ENCODE assay signal across 8 mouse cellular contexts in genomic region chr4:47419268-47419973, GRCm38 (mm10). TPM values are rescaled to one million over a fixed set of nuclear protein-coding genes. Genes with fewer than 3 reads are reported as not detected.
DNase-seq lines count a peak whose midpoint lies in the region; ATAC-seq and TF ChIP-seq lines count a peak whose summit lies in the region.

No protein-coding gene starts in this region.

- H3K27me3 ChIP-seq in intestine, postnatal 0 days (replicated peaks; ENCODE audit: control insufficient read depth, insufficient read depth, low read length), result no peaks in the 10 kb centered on the region
- H3K27me3 ChIP-seq in intestine, embryonic 15.5 days (replicated peaks), result no peaks in the 10 kb centered on the region
- no peaks in the 10 kb centered on the region for H3K27me3 ChIP-seq in forebrain, postnatal 0 days (ENCODE audit: insufficient read depth, low read length)
- no peaks in the 10 kb centered on the region for H3K27me3 ChIP-seq in midbrain, embryonic 16.5 days (ENCODE audit: control insufficient read depth, insufficient read depth, low read depth, low read length)

- no peak overlapping the region for H3K9ac ChIP-seq in intestine, postnatal 0 days (ENCODE audit: low read depth, low read length)
- no peak overlapping the region for H3K9ac ChIP-seq in intestine, embryonic 15.5 days
- no peak overlapping the region for H3K9ac ChIP-seq in forebrain, postnatal 0 days
- H3K9ac ChIP-seq in midbrain, embryonic 16.5 days (ENCODE audit: low read depth, low read length), result no peak overlapping the region

- DNase-seq in 416B (ENCODE audit: low read depth), result peak; percentile 50
- peak; percentile 31 for DNase-seq in Muller cell, postnatal 12 days (ENCODE audit: inconsistent ontology term)
- peak; percentile 84 for DNase-seq in forebrain, postnatal 0 days
- no peak for DNase-seq in urinary bladder, postnatal 14 days (ENCODE audit: low spot score)

- no peak overlapping the region for H3K27ac ChIP-seq in intestine, postnatal 0 days (ENCODE audit: low read depth, low read length)
- H3K27ac ChIP-seq in intestine, embryonic 15.5 days, result no peak overlapping the region
- H3K27ac ChIP-seq in forebrain, postnatal 0 days (ENCODE audit: low read depth, low read length), result no peak overlapping the region
- H3K27ac ChIP-seq in midbrain, embryonic 16.5 days (ENCODE audit: low read length), result no peak overlapping the region

- WGBS in intestine, postnatal 0 days, result 29% methylated on average over 9 of the region's 9 CpGs
- 23% methylated on average over 9 of the region's 9 CpGs for WGBS in intestine, embryonic 15.5 days
- WGBS in forebrain, postnatal 0 days, result 21% methylated on average over 9 of the region's 9 CpGs
- WGBS in midbrain, embryonic 16.5 days, result 26% methylated on average over 9 of the region's 9 CpGs

- no peaks in the 10 kb centered on the region for H3K9me3 ChIP-seq in intestine, postnatal 0 days (ENCODE audit: control insufficient read depth)
- no peaks in the 10 kb centered on the region for H3K9me3 ChIP-seq in intestine, embryonic 15.5 days
- H3K9me3 ChIP-seq in forebrain, postnatal 0 days (ENCODE audit: low read length), result no peaks in the 10 kb centered on the region
- H3K9me3 ChIP-seq in midbrain, embryonic 16.5 days (replicated peaks; ENCODE audit: control insufficient read depth, low read length, poor library complexity, severe bottlenecking), result no peaks in the 10 kb centered on the region

- no peak for ATAC-seq in intestine, postnatal 0 days
- ATAC-seq in intestine, embryonic 15.5 days, result no peak
- 0 out of 2 replicates have a peak, but pooled peaks have one; percentile 24 for ATAC-seq in forebrain, postnatal 0 days
- peak; percentile 41 for ATAC-seq in midbrain, embryonic 16.5 days
- no peak for ATAC-seq in erythroblast, adult 5-6 weeks (replicated peaks; ENCODE audit: low FRiP score, poor library complexity, severe bottlenecking)

- H3K4me3 ChIP-seq in intestine, postnatal 0 days (ENCODE audit: low read depth, low read length), result no peak overlapping the region
- no peak overlapping the region for H3K4me3 ChIP-seq in intestine, embryonic 15.5 days (replicated peaks)
- no peak overlapping the region for H3K4me3 ChIP-seq in forebrain, postnatal 0 days (ENCODE audit: low read depth, low read length)
- H3K4me3 ChIP-seq in midbrain, embryonic 16.5 days (ENCODE audit: low read depth, low read length), result no peak overlapping the region

- no peaks in the 10 kb centered on the region for H3K36me3 ChIP-seq in intestine, postnatal 0 days (ENCODE audit: control insufficient read depth, insufficient read depth)
- H3K36me3 ChIP-seq in intestine, embryonic 15.5 days, result no peaks in the 10 kb centered on the region
- H3K36me3 ChIP-seq in forebrain, postnatal 0 days (ENCODE audit: insufficient read depth), result no peaks in the 10 kb centered on the region
- no peaks in the 10 kb centered on the region for H3K36me3 ChIP-seq in midbrain, embryonic 16.5 days (ENCODE audit: control insufficient read depth, insufficient read depth, low read length)

- peak; percentile 79 for TF ChIP-seq CTCF in intestine, postnatal 0 days (IDR thresholded peaks at IDR 0.05; ENCODE audit: low read depth)
- peak; percentile 84 for TF ChIP-seq CTCF in forebrain, postnatal 0 days (IDR thresholded peaks at IDR 0.05; ENCODE audit: low read depth)

- H3K4me1 ChIP-seq in intestine, postnatal 0 days (replicated peaks; ENCODE audit: control insufficient read depth, insufficient read depth, low read length), result no peaks in the 10 kb centered on the region
- H3K4me1 ChIP-seq in intestine, embryonic 15.5 days (replicated peaks), result no peaks in the 10 kb centered on the region
- no peaks in the 10 kb centered on the region for H3K4me1 ChIP-seq in forebrain, postnatal 0 days (ENCODE audit: insufficient read depth)
- H3K4me1 ChIP-seq in midbrain, embryonic 16.5 days (ENCODE audit: control insufficient read depth, insufficient read depth, low read length), result 0 out of 2 replicates have a peak, but pooled peaks cover 2% of the 10 kb centered on the region

- H3K4me2 ChIP-seq in intestine, postnatal 0 days (replicated peaks; ENCODE audit: low read depth), result no peak overlapping the region
- no peak overlapping the region for H3K4me2 ChIP-seq in intestine, embryonic 15.5 days (replicated peaks)
- no peak overlapping the region for H3K4me2 ChIP-seq in forebrain, postnatal 0 days (ENCODE audit: low read depth)
- no peak overlapping the region; the same call in 1 of the 2 replicates for H3K4me2 ChIP-seq in midbrain, embryonic 16.5 days (ENCODE audit: low read length)

RNA-seq across cellular contexts. Expression of gene Alg2, which starts 54.7 kb away (rescaled TPM):
- polyA plus RNA-seq in intestine, postnatal 0 days (2015; fragmentation: Nextera tagmentation; extraction: Ambion mirVana), result 28.1 and 29.2 TPM in 2 replicates
- 54.3 and 56.0 TPM in 2 replicates for polyA plus RNA-seq in intestine, embryonic 15.5 days (2015; fragmentation: Nextera tagmentation; extraction: Ambion mirVana)
- 124 and 194 TPM in 2 replicates for total RNA-seq in forebrain, postnatal 0 days (2014; rRNA removed)
- polyA plus RNA-seq in forebrain, postnatal 0 days (2015; fragmentation: Nextera tagmentation; extraction: Ambion mirVana), result 201 and 259 TPM in 2 replicates
- 341 and 347 TPM in 2 replicates for polyA plus RNA-seq in midbrain, embryonic 16.5 days (2015; fragmentation: Nextera tagmentation; extraction: Ambion mirVana)
- 3.8 and 11.1 TPM in 2 replicates for total RNA-seq in erythroblast, adult 5-6 weeks (2015; ENCODE audit: low replicate concordance)
- total RNA-seq in erythroblast, adult 5-6 weeks (2017; ENCODE audit: low replicate concordance), result 2.2 and 14.1 TPM in 2 replicates

RNA-seq across cellular contexts. Expression of gene Sec61b, which starts 55.0 kb away (rescaled TPM):
- polyA plus RNA-seq in intestine, postnatal 0 days (2015; fragmentation: Nextera tagmentation; extraction: Ambion mirVana), result 381 and 392 TPM in 2 replicates
- 430 and 467 TPM in 2 replicates for polyA plus RNA-seq in intestine, embryonic 15.5 days (2015; fragmentation: Nextera tagmentation; extraction: Ambion mirVana)
- total RNA-seq in forebrain, postnatal 0 days (2014; rRNA removed), result 233 and 244 TPM in 2 replicates
- polyA plus RNA-seq in forebrain, postnatal 0 days (2015; fragmentation: Nextera tagmentation; extraction: Ambion mirVana), result 254 and 312 TPM in 2 replicates
- 241 and 246 TPM in 2 replicates for polyA plus RNA-seq in midbrain, embryonic 16.5 days (2015; fragmentation: Nextera tagmentation; extraction: Ambion mirVana)
- 111 and 116 TPM in 2 replicates for total RNA-seq in erythroblast, adult 5-6 weeks (2015; ENCODE audit: low replicate concordance)
- total RNA-seq in erythroblast, adult 5-6 weeks (2017; ENCODE audit: low replicate concordance), result 25.0 and 34.6 TPM in 2 replicates

Comparison
In these comparisons a context has a peak if more than half of its experiments do, and no peak if none do; other contexts are left out.
1. ATAC-seq: peak in forebrain, postnatal 0 days (single experiment) and midbrain, embryonic 16.5 days (single experiment); none in intestine, postnatal 0 days (single experiment), intestine, embryonic 15.5 days (single experiment) and erythroblast, adult 5-6 weeks (single experiment).